Mouse (Mus musculus): ENCODE measurements around the gene Gdf3.
A peak's percentile ranks its signal among the peaks of the same experiment; 100 is the strongest.

Gene Gdf3

GRCm38 (mm10) chr6:122565070-122565784 is 44.7 kb downstream of the Gdf3 start:
- no peak for DNase-seq (ENCODE audit: low spot score)

GRCm38 (mm10) chr6:122562463-122562862 is 47.4 kb downstream of the Gdf3 start:
- peak; percentile 47 for DNase-seq (ENCODE audit: low spot score)

GRCm38 (mm10) chr6:122561005-122561404 is 48.9 kb downstream of the Gdf3 start:
- no peak for DNase-seq (ENCODE audit: low spot score)

- peak; percentile 77 for DNase-seq (ENCODE audit: low spot score)
Observed at GRCm38 (mm10) chr6:122560427-122560826, 49.5 kb downstream of the Gdf3 start.

GRCm38 (mm10) chr6:122556959-122557561 is 52.8 kb downstream of the Gdf3 start:
- peak; percentile 67 for DNase-seq (ENCODE audit: low spot score)

Data from urinary bladder, postnatal 25 days (tissue).